Mouse (Mus musculus) ovary, adult 2 months (tissue): ENCODE results near the gene Sf3a2. TPM values are rescaled to one million over a fixed set of nuclear protein-coding genes. Genes with fewer than 3 reads are reported as not detected.

Source experiments
- polyA plus RNA-seq: library from polyadenylated mRNA; depleted of rRNA; stranded (reverse); fragments of >200 nt; gene quantifications from 2 replicates; pipeline ENCODE4 v1.2.3, GENCODE M21; 2012; rRNA removed

Gene Sf3a2
- polyA plus RNA-seq, result 70.1 and 97.6 TPM in 2 replicates

GRCm38 (mm10) chr10:80798150-80799006 lies at the start of gene Sf3a2, which contains the start of gene Plekhj1:
Sf3a2 (plus strand) TSS chr10:80798198.
Plekhj1 (minus strand) TSS chr10:80798626.

DNA sequence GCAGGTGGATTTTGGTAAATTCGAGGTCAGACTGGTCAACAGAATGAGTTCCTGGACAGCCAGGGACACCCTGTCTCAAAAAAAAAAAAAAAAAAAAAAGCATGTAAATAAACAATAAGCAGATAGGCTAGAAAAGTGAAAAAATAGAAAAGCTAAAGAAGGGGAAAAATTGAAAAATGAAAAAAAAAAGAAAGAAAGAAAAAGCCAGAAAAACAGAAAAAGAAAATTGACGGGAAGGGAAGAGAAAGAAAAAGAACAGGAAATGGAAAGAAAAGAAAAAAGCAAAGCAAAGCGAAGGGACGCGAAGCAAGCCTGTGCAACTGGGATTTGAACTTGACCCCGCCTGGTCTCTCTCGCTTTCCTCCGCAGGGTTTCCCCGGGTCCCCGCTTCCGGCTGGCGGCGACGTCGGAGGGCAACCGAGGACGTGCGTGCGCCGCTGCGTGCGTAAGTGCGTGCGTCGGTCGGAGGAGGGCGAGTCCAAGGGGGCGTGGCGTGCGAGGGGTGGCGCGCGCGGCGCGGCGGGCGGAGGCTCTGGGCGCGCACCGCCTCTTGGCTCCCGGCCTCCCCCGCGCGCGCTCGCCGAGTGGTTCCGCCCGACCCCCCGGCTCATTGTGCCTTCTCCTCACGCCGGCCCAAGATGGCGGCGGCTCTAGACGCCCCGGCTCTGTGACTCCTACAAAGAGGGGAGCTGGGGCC lies 43.3 kb upstream of the Sf3a2 start, which contains the start of gene Dot1l:
Gene Dot1l (plus strand): TSS at position 613 of the 697 bp plus-strand sequence.

DNA sequence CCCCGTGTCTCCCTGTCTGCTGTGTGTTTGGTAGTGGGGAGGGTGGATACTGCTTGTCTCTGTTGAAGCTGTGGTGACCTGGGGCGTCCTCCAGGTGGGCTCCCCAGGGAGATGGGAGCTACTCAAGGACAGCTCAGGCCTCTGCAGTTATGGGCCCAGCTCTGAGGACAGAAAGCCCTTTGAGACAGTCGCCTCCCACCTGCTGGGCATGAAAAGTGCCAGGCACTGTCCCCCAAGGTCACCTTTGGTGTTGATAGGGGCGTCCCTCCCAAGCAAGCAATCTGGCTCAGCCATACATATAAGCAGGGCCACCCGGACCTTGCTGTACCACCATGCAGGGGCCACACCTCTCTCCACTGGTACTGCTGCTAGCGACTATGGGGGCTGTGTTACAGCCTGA lies 6.9 kb downstream of the Sf3a2 start, which contains the start of gene Amh:
Gene Amh (plus strand): TSS at position 328 of the 400 bp plus-strand sequence.

GRCm38 (mm10) chr10:80813366-80813765 lies 15.4 kb downstream of the Sf3a2 start, which contains the start of gene Jsrp1:
Jsrp1 (minus strand) TSS chr10:80813498.

DNA sequence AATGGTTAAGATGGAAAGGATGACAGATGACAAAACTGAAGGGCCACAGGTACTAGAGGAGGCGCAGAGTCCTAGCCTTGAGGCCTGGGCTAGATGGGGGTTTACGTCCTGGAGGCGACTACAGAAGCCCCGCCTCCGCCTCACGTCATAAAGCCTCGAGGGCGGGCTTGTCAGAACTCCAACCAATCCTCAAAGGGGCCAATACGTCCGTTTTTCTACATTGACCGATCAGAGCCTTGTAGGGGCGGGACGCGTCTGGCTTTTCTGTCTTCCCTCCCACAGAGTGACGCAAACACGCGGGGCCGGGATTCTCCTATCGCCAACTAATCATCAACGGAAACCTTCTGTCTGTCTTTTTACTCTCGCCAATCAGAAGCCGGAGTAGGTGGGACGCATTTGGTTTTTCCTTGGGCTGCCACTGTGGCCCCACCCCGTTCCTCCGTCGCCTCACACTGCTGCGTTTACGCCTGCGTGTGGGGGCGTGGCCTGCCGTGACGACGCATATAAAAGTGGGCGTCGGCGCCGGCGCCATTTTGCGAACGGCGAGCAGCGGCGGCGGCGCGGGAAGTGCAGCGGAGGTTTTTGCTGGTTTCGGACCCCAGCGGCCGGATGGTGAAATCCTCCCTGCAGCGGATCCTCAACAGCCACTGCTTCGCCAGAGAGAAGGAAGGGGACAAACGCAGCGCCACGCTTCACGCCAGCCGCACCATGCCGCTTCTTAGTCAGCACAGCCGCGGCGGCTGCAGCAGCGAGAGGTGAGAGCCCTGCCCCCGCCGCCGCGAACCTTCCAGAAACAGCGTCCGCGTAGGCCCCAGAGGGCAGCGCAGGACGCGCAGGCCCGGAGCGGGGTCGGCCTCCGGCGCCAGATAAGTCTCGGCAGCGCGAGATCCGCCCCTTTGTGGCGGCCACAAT lies 28.4 kb downstream of the Sf3a2 start, which contains the start of gene Oaz1:
Gene Oaz1 (plus strand): TSS at position 506 of the 912 bp plus-strand sequence.

DNA sequence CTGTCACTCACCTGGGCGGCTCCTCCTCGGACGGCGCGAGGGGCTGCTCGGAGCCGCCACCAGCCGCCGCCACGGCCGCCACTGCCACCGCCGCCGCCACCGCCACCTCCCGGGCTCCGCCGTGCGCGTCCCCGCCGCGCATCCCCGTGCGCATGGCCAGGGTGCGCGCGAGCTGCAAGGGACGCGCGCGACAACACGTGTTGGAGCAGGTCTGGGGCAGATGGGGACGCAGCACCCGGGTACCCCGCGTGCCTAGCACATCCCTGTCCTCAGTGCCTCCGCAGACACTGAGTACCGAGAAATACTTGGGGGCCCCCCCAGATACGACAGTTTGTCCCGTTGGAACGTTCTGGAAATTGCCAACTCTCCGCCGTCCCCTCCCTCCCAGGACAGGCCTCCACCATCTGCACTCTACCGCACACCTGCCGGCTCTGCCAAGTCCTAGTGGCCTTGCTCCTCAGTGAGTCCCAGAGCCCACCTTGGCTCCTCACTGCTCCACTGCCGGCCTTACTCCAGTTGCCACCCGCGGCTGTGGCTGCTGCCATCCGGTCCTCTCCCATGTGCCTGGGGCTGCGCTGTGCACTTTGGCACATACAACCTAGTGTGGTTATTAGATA lies 46.0 kb downstream of the Sf3a2 start, which contains the start of gene Lingo3:
Gene Lingo3 (minus strand): TSS at position 109 of the 617 bp plus-strand sequence.

Other genes with a start within 250 kb of the Sf3a2 start
- gene Rexo1, start 236.6 kb upstream of the Sf3a2 start, polyA plus RNA-seq, result 98.1 and 124 TPM in 2 replicates
- 57.0 and 74.9 TPM in 2 replicates for gene Klf16, start 220.9 kb upstream of the Sf3a2 start, polyA plus RNA-seq
- 395 and 572 TPM in 2 replicates for gene Abhd17a, start 207.9 kb upstream of the Sf3a2 start, polyA plus RNA-seq
- gene Scamp4, start 195.3 kb upstream of the Sf3a2 start, polyA plus RNA-seq, result 130 and 147 TPM in 2 replicates
- gene Adat3, start 195.3 kb upstream of the Sf3a2 start, polyA plus RNA-seq, result 31.5 and 40.6 TPM in 2 replicates
- gene Gm49322, start 192.2 kb upstream of the Sf3a2 start, polyA plus RNA-seq, result 4.1 and 4.6 TPM in 2 replicates
- 331 and 342 TPM in 2 replicates for gene Csnk1g2, start 175.4 kb upstream of the Sf3a2 start, polyA plus RNA-seq
- 158 and 164 TPM in 2 replicates for gene Btbd2, start 141.1 kb upstream of the Sf3a2 start, polyA plus RNA-seq
- gene Mknk2, start 120.1 kb upstream of the Sf3a2 start, polyA plus RNA-seq, result 264 and 300 TPM in 2 replicates
- gene Mob3a, start 96.2 kb upstream of the Sf3a2 start, polyA plus RNA-seq, result 39.8 and 44.2 TPM in 2 replicates
- 58.7 and 66.7 TPM in 2 replicates for gene Izumo4, start 96.0 kb upstream of the Sf3a2 start, polyA plus RNA-seq
- gene Ap3d1, start 55.9 kb upstream of the Sf3a2 start, polyA plus RNA-seq, result 146 and 168 TPM in 2 replicates
- gene Dot1l, start 43.0 kb upstream of the Sf3a2 start, polyA plus RNA-seq, result 45.9 and 51.9 TPM in 2 replicates
- gene Plekhj1, start 428 bp downstream of the Sf3a2 start, polyA plus RNA-seq, result 86.4 and 95.0 TPM in 2 replicates
- 323 and 349 TPM in 2 replicates for gene Amh, start 7.0 kb downstream of the Sf3a2 start, polyA plus RNA-seq
- gene Jsrp1, start 15.3 kb downstream of the Sf3a2 start, polyA plus RNA-seq, result 1.9 and 2.4 TPM in 2 replicates
- 1,197 and 1,370 TPM in 2 replicates for gene Oaz1, start 28.5 kb downstream of the Sf3a2 start, polyA plus RNA-seq
- gene Lingo3, start 45.8 kb downstream of the Sf3a2 start, polyA plus RNA-seq, result 0.14 and 0.44 TPM in 2 replicates
- 183 and 185 TPM in 2 replicates for gene Lsm7, start 57.0 kb downstream of the Sf3a2 start, polyA plus RNA-seq
- gene Sppl2b, start 57.1 kb downstream of the Sf3a2 start, polyA plus RNA-seq, result 152 and 173 TPM in 2 replicates
- 0.85 and 0.89 TPM in 2 replicates for gene Tmprss9, start 73.7 kb downstream of the Sf3a2 start, polyA plus RNA-seq
- 253 and 261 TPM in 2 replicates for gene Timm13, start 102.8 kb downstream of the Sf3a2 start, polyA plus RNA-seq
- 30.4 and 33.2 TPM in 2 replicates for gene Lmnb2, start 120.0 kb downstream of the Sf3a2 start, polyA plus RNA-seq
- 61.8 and 62.6 TPM in 2 replicates for gene Gadd45b, start 131.9 kb downstream of the Sf3a2 start, polyA plus RNA-seq
- gene Gng7, start 216.7 kb downstream of the Sf3a2 start, polyA plus RNA-seq, result 5.9 and 6.7 TPM in 2 replicates
- gene Diras1, start 227.5 kb downstream of the Sf3a2 start, polyA plus RNA-seq, result 0.20 and 0.25 TPM in 2 replicates
- gene Slc39a3, start 239.2 kb downstream of the Sf3a2 start, polyA plus RNA-seq, result 54.7 and 57.3 TPM in 2 replicates